Mouse (Mus musculus) hindbrain, postnatal 0 days (tissue): ENCODE results near the gene Washc4. TPM values are rescaled to one million over a fixed set of nuclear protein-coding genes. Genes with fewer than 3 reads are reported as not detected.
"Not testable (repeated sequence)": the region's sequence is repeated elsewhere in the genome, so short reads cannot be mapped to it uniquely, and the experiment has no call there.

Experiments used
- ATAC-seq: fragments of 200-750 bp; cut with Nextera tagmentation; 2 replicates; pipeline ENCODE4 v1.8.0; 2017; ENCODE audit warnings: mild to moderate bottlenecking, moderate TSS enrichment, moderate library complexity
- DNase-seq: peaks from one replicate; pipeline ENCODE4 v3.0.0-alpha.2; 2015; ENCODE audit warnings: low spot score
- H3K27ac ChIP-seq: fragments of 300-500 bp; sonication (generic); 2 replicates; pipeline ENCODE4 v1.5.1; 2014; ENCODE audit warnings: mild to moderate bottlenecking
- H3K27me3 ChIP-seq: fragments of 300-500 bp; sonication (generic); 2 replicates; pipeline ENCODE4 v1.6.1; 2014; ENCODE audit warnings: low read length, mixed read lengths; ENCODE audit not compliant: insufficient read depth
- H3K36me3 ChIP-seq: fragments of 300-500 bp; sonication (generic); 2 replicates; pipeline ENCODE4 v1.6.1; 2014; ENCODE audit warnings: low read length, mixed read lengths; ENCODE audit not compliant: insufficient read depth
- H3K4me1 ChIP-seq: fragments of 300-500 bp; sonication (generic); 2 replicates; pipeline ENCODE4 v1.6.1; 2014; ENCODE audit warnings: antibody characterized with exemption, low read length, mixed read lengths; ENCODE audit not compliant: insufficient read depth
- H3K4me2 ChIP-seq: fragments of 300-500 bp; sonication (generic); 2 replicates; pipeline ENCODE4 v1.6.1; 2014; ENCODE audit warnings: low read depth, mild to moderate bottlenecking, low read length, moderate library complexity, mixed read lengths
- H3K4me3 ChIP-seq: fragments of 300-500 bp; sonication (generic); 2 replicates; pipeline ENCODE4 v1.5.1; 2014; ENCODE audit warnings: low read length
- H3K9ac ChIP-seq: fragments of 300-500 bp; sonication (generic); replicated peaks from 2 replicates; pipeline ENCODE4 v1.6.1; 2014; ENCODE audit warnings: mild to moderate bottlenecking, low read length, moderate library complexity, mixed read lengths
- H3K9me3 ChIP-seq: fragments of 300-500 bp; sonication (generic); 2 replicates; pipeline ENCODE4 v1.6.1; 2016; ENCODE audit warnings: low read length, mixed read lengths
- CTCF ChIP-seq: IDR thresholded peaks from 2 replicates; pipeline ENCODE4 v1.5.1; 2016; ENCODE audit warnings: antibody characterized with exemption, control low read depth, low read depth
- WGBS: fragments of 180-500 bp; shearing (Covaris S2); extraction: QIAGEN DNeasy Blood & Tissue Kit; methylation state at CpG from one replicate; pipeline ENCODE4 v1.1.7; 2014; 5-methylcytosine and 5-hydroxymethylcytosine counted together
- polyA plus RNA-seq: library from polyadenylated mRNA; unstranded; fragments of >200 nt; fragmentation: Nextera tagmentation; extraction: Ambion mirVana; gene quantifications from 2 replicates; pipeline ENCODE4 v1.2.1, GENCODE M21; 2015
- total RNA-seq: library from RNA; depleted of rRNA; stranded (reverse); fragments of >200 nt; gene quantifications from 2 replicates; pipeline ENCODE4 v1.2.3, GENCODE M21; 2014; rRNA removed

The Washc4 gene
- total RNA-seq (13.8 and 18.5 TPM in 2 replicates), polyA plus RNA-seq (17.6 and 22.0 TPM in 2 replicates)

- peak within 1 kb of the TSS; percentile 80 for H3K4me3 ChIP-seq
- TF ChIP-seq CTCF, result no peak
- H3K27ac ChIP-seq, result peak within 1 kb of the TSS; percentile 92
- 1% methylated on average over 37 of the region's 49 CpGs for WGBS
- peaks cover 5% of the 10 kb centered on the region; the same call in 1 of the 2 replicates for H3K4me1 ChIP-seq
- DNase-seq, result peak; percentile 98
- no peaks in the 10 kb centered on the region for H3K27me3 ChIP-seq
- peak within 1 kb of the TSS; percentile 67 for H3K4me2 ChIP-seq
- H3K9ac ChIP-seq, result peak within 1 kb of the TSS; percentile 89
- H3K9me3 ChIP-seq, result no peaks in the 10 kb centered on the region
- H3K36me3 ChIP-seq, result peaks cover 3% of the 10 kb centered on the region; the same call in 1 of the 2 replicates
- peak; percentile 99 for ATAC-seq
These were observed at the start of gene Washc4 for GRCm38 (mm10) chr10:83543439-83544102. Gene Washc4 (plus strand): TSS chr10:83543752.

- DNase-seq, result no peak
- Histone ChIP-seq H3K4me3 (no peak overlapping the region), H3K9ac (no peak overlapping the region), H3K36me3 (peaks cover 6% of the 10 kb centered on the region), H3K27ac (no peak overlapping the region), H3K9me3 (no peaks in the 10 kb centered on the region), H3K27me3 (no peaks in the 10 kb centered on the region), H3K4me1 (no peaks in the 10 kb centered on the region), H3K4me2 (no peak overlapping the region)
- 89% methylated on average over 13 of the region's 13 CpGs for WGBS
- TF ChIP-seq CTCF, result no peak
- ATAC-seq, result no peak
These were observed 46.2 kb upstream of the Washc4 start for GRCm38 (mm10) chr10:83497321-83497720.

DNA sequence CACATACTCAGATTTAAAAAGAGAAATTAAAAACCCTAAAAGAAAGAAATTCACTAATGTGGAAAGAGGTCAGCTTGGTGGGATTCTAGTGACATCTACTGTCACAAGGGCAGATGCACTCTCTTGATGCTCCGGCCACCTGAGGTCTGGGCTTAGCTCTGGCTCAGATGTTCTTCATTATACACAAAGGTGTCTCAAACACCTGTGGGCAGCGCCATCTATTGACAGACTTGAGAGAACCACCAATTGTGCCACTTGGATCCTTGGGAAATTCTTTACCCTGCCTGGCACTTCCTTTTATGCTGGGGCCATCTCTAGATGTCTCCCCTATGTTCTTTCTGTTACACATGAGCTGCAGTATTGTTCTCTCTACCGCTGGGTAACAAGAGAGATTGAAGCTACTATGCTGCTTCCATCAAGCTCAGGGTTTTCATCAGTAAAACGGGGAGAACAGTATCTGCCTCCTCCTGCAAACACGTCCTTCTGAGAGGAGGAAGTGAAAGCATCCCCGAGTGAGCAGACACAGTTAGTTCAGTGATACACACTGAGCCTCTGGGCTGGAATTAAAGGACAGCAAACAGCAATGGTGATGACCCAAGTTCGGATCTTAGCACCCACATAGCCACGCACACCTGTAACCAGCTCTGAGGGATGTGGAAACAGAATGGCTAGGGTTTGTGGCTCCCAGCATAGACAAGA lies 34.4 kb upstream of the Washc4 start:
- ATAC-seq (peak; percentile 24; the same call in 1 of the 2 replicates), DNase-seq (peak; percentile 65)
- H3K36me3 ChIP-seq, result no peaks in the 10 kb centered on the region
- H3K4me1 ChIP-seq, result no peaks in the 10 kb centered on the region
- H3K9ac ChIP-seq, result no peak overlapping the region
- no peak overlapping the region for H3K4me3 ChIP-seq
- peak; percentile 59 for TF ChIP-seq CTCF
- no peaks in the 10 kb centered on the region for H3K27me3 ChIP-seq
- no peak overlapping the region for H3K4me2 ChIP-seq
- no peak overlapping the region for H3K27ac ChIP-seq
- H3K9me3 ChIP-seq, result no peaks in the 10 kb centered on the region
- 70% methylated on average over 8 of the region's 8 CpGs for WGBS

DNA sequence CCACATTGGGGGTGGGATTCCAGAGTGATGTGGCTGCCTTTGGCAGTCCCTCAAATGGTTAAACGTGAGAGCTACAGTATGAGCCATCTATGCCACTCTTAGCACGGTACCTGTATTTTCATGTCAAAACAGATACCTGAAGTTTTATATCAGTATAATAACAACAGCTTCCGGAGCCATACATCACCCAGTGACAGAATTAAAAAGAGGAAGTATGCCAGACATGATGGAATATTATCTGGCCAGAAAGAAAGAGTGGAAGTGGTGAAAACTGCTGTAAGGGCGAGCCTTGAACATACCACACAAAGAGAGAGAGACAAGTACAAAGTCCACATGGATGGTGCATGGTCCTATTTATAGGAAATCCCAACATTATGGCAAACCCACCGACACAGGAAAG lies 32.2 kb upstream of the Washc4 start:
- H3K36me3 ChIP-seq, result 0 out of 2 replicates have a peak, but pooled peaks cover 3% of the 10 kb centered on the region
- H3K27ac ChIP-seq, result no peak overlapping the region
- WGBS, result 83% methylated on average over 5 of the region's 5 CpGs
- no peak overlapping the region for H3K4me2 ChIP-seq
- no peaks in the 10 kb centered on the region for H3K27me3 ChIP-seq
- no peaks in the 10 kb centered on the region for H3K9me3 ChIP-seq
- TF ChIP-seq CTCF, result no peak
- H3K9ac ChIP-seq, result no peak overlapping the region
- no peak overlapping the region for H3K4me3 ChIP-seq
- H3K4me1 ChIP-seq, result no peaks in the 10 kb centered on the region
- DNase-seq (no peak), ATAC-seq (no peak)

- TF ChIP-seq CTCF, result no peak
- WGBS, result 82% methylated on average over 8 of the region's 8 CpGs
- Histone ChIP-seq H3K4me1 (no peaks in the 10 kb centered on the region), H3K36me3 (0 out of 2 replicates have a peak, but pooled peaks cover 6% of the 10 kb centered on the region), H3K27me3 (no peaks in the 10 kb centered on the region), H3K4me3 (no peak overlapping the region), H3K4me2 (no peak overlapping the region), H3K9me3 (no peaks in the 10 kb centered on the region), H3K27ac (no peak overlapping the region), H3K9ac (no peak overlapping the region)
- DNase-seq (no peak), ATAC-seq (no peak)
These were observed 29.8 kb upstream of the Washc4 start for GRCm38 (mm10) chr10:83513736-83514135.

- peak; percentile 36 for TF ChIP-seq CTCF
- Histone ChIP-seq H3K4me1 (no peaks in the 10 kb centered on the region), H3K9me3 (no peaks in the 10 kb centered on the region), H3K4me2 (no peak overlapping the region), H3K9ac (no peak overlapping the region), H3K27me3 (no peaks in the 10 kb centered on the region), H3K36me3 (peaks cover 12% of the 10 kb centered on the region; the same call in 1 of the 2 replicates), H3K4me3 (no peak overlapping the region), H3K27ac (no peak overlapping the region)
- DNase-seq (no peak), ATAC-seq (no peak)
- WGBS, result 78% methylated on average over 4 of the region's 4 CpGs
These were observed 22.6 kb upstream of the Washc4 start for GRCm38 (mm10) chr10:83520990-83521389.

DNA sequence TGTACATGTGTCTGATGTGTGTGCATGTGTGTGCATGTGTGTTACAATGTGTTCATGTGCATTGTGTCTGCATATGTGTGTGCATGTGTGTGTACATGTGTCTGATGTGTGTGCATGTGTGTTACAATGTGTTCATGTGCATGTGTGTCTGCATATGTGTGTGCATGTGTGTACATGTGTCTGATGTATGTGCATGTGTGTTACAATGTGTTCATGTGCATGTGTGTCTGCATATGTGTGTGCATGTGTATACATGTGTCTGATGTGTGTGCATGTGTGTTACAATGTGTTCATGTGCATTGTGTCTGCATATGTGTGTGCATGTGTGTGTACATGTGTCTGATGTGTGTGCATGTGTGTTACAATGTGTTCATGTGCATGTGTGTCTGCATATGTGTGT lies 19.3 kb upstream of the Washc4 start:
- not testable (repeated sequence) for H3K27ac ChIP-seq, H3K27me3 ChIP-seq, H3K4me1 ChIP-seq, H3K4me2 ChIP-seq, H3K9ac ChIP-seq, H3K4me3 ChIP-seq, ATAC-seq, H3K9me3 ChIP-seq, DNase-seq
- peaks cover 12% of the 10 kb centered on the region; the same call in 1 of the 2 replicates for H3K36me3 ChIP-seq
